Mouse (Mus musculus) kidney, adult 2 months (tissue): ENCODE measurements around the gene Mecr.

Experiments used
- CTCF ChIP-seq: fragments of 200-500 bp; conservative IDR thresholded peaks from 2 replicates; pipeline ENCODE4 v1.5.1; 2011; ENCODE audit warnings: low read depth, mild to moderate bottlenecking, control low read depth, low read length, moderate library complexity, mixed read lengths; ENCODE audit not compliant: insufficient read depth, insufficient read length
- POLR2A ChIP-seq: fragments of 200-500 bp; IDR thresholded peaks from one replicate; pipeline ENCODE4 v1.6.1; 2011; ENCODE audit warnings: low read depth, low read length, control low read depth

DNA sequence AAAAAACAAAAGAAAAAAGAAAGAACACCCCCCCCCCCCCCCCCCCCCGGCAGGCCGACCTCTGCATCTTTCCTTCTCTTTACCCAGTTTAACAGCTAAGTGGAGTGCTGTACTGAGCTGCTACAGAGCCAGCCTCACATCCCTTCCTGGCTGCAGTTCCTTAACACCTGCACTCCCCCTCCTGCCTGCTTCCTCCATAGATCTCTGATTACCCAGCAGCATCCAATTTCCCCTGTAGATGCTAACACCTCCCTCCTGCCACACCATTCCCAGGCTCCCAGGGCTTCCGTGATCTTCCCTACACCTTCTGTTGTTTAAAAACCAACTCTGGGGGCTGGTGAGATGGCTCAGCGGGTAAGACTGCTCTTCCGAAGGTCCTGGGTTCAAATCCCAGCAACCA lies 68.3 kb downstream of the Mecr start:
- TF ChIP-seq CTCF = no peak
- TF ChIP-seq POLR2A = no peak
